Mouse (Mus musculus) stomach, embryonic 15.5 days (tissue): ENCODE data around the gene Tmbim4. TPM values are rescaled to one million over a fixed set of nuclear protein-coding genes. Genes with fewer than 3 reads are reported as not detected.
A peak's percentile ranks its signal among the peaks of the same experiment; 100 is the strongest.
"Not testable (repeated sequence)": the region's sequence is repeated elsewhere in the genome, so short reads cannot be mapped to it uniquely, and the experiment has no call there.

Experiments used
- ATAC-seq: fragments of 200-750 bp; cut with Nextera tagmentation; 2 replicates; pipeline ENCODE4 v1.8.0; 2017; ENCODE audit warnings: low read depth, moderate number of reproducible peaks, moderate TSS enrichment; ENCODE audit not compliant: insufficient read depth, low FRiP score
- H3K27ac ChIP-seq: fragments of 300-500 bp; sonication (generic); 2 replicates; pipeline ENCODE4 v1.5.1; 2015; ENCODE audit warnings: mild to moderate bottlenecking, inconsistent platforms
- H3K27me3 ChIP-seq: fragments of 300-500 bp; sonication (generic); replicated peaks from 2 replicates; pipeline ENCODE4 v1.6.1; 2015; ENCODE audit warnings: inconsistent platforms
- H3K36me3 ChIP-seq: fragments of 300-500 bp; sonication (generic); 2 replicates; pipeline ENCODE4 v1.6.1; 2015; ENCODE audit warnings: inconsistent platforms
- H3K4me1 ChIP-seq: fragments of 300-500 bp; sonication (generic); 2 replicates; pipeline ENCODE4 v1.6.1; 2015; ENCODE audit warnings: inconsistent platforms
- H3K4me2 ChIP-seq: fragments of 300-500 bp; sonication (generic); 2 replicates; pipeline ENCODE4 v1.6.1; 2015; ENCODE audit warnings: mild to moderate bottlenecking, inconsistent platforms
- H3K4me3 ChIP-seq: fragments of 300-500 bp; sonication (generic); replicated peaks from 2 replicates; pipeline ENCODE4 v1.5.1; 2015; ENCODE audit warnings: inconsistent platforms
- H3K9ac ChIP-seq: fragments of 300-500 bp; sonication (generic); 2 replicates; pipeline ENCODE4 v1.6.1; 2015; ENCODE audit warnings: inconsistent platforms
- H3K9me3 ChIP-seq: fragments of 300-500 bp; sonication (generic); 2 replicates; pipeline ENCODE4 v1.6.1; 2016; ENCODE audit warnings: inconsistent platforms
- WGBS: fragments of 180-500 bp; shearing (Covaris S2); methylation state at CpG from one replicate; pipeline ENCODE4 v1.1.7; 2015; 5-methylcytosine and 5-hydroxymethylcytosine counted together
- polyA plus RNA-seq: library from polyadenylated mRNA; unstranded; fragments of >200 nt; fragmentation: Nextera tagmentation; extraction: Ambion mirVana; gene quantifications from 2 replicates; pipeline ENCODE4 v1.2.1, GENCODE M21; 2015

Tmbim4 gene
- polyA plus RNA-seq, 1 experiment from 2014 or later = 133 TPM

DNA sequence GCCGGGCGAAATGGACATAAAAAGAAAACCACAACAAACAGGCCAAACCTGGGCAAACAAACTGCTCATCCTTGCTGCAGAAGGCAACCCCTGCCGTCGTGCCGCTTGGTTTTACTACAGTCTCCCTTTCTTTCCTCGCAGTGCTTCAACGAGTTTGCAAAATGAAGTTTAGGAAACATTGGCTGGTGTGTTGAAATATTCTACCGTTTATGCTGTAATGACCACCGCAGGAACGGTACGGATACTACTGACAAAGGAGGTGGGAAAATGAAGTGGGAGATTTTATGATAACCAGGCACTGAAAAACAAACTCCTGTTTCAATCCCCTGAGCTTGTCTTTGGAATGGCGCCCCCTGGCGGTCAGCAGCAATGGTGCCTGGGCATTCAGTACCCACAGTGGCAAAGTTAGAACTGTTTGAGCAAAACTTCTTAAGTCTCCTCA, 592 bp downstream of the Tmbim4 start, which contains the start of gene Irak3:
Gene Irak3 (minus strand): TSS at position 170 of the 442 bp plus-strand sequence.
- no peaks in the 10 kb centered on the region for H3K36me3 ChIP-seq
- 2% methylated on average over 13 of the region's 13 CpGs for WGBS
- H3K4me2 ChIP-seq = peak within 1 kb of the TSS; percentile 90
- H3K27me3 ChIP-seq = peaks cover 10% of the 10 kb centered on the region; the same call in 1 of the 2 replicates
- ATAC-seq = no peak
- no peaks in the 10 kb centered on the region for H3K9me3 ChIP-seq
- peaks cover 8% of the 10 kb centered on the region; the same call in 1 of the 2 replicates for H3K4me1 ChIP-seq
- H3K4me3 ChIP-seq = peak within 1 kb of the TSS; percentile 51
- H3K9ac ChIP-seq = peak within 1 kb of the TSS; percentile 23; the same call in 1 of the 2 replicates
- no peak within 1 kb of the TSS for H3K27ac ChIP-seq

DNA sequence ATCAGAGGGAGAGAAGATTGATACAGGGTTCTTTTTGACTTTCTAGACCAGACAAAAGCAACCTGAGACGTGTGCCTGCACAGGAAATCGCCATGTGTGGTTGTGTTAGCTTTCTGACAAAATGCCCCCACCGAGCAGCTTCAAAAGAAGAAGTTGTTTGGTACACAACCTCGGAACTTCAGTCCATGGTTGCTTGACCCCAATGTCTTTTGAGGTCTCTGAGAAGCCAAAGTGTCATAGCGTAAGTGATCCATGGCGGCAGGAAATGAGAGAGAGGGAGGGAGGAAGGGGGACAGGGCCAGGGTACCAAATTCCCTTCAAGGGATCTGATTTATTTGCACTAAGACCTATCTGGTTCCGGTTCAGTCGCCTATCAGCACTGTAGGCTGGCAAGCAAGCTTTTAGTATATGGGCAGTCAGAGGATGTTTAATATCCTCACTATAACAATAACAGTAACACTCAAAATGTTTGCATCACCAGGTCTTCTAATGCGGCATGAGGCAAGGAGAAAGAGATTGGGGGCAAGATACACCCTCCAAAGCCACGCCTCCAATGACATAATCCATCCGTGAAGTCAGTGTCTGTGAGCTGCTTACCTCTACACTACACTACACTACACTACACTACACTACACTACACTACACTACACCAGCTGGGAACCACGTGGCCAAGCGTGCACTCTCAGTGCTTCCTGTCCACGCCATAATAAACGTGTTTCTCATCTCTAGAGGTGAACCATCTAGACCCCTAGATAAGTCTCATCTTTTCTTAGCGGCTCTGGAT, 1.3 kb downstream of the Tmbim4 start:
- H3K27ac ChIP-seq = no peak overlapping the region
- H3K36me3 ChIP-seq = no peaks in the 10 kb centered on the region
- no peak overlapping the region for H3K9ac ChIP-seq
- H3K9me3 ChIP-seq = no peaks in the 10 kb centered on the region
- H3K27me3 ChIP-seq = peaks cover 10% of the 10 kb centered on the region; the same call in 1 of the 2 replicates
- no peak overlapping the region for H3K4me2 ChIP-seq
- peaks cover 8% of the 10 kb centered on the region; the same call in 1 of the 2 replicates for H3K4me1 ChIP-seq
- ATAC-seq = no peak
- 66% methylated on average over 16 of the region's 16 CpGs for WGBS
- H3K4me3 ChIP-seq = no peak overlapping the region

GRCm38 (mm10) chr10:120204591-120205210, 3.3 kb downstream of the Tmbim4 start:
- no peak overlapping the region for H3K4me3 ChIP-seq
- no peak for ATAC-seq
- no peaks in the 10 kb centered on the region for H3K36me3 ChIP-seq
- H3K27ac ChIP-seq = no peak overlapping the region
- WGBS = 80% methylated on average over 13 of the region's 13 CpGs
- no peaks in the 10 kb centered on the region for H3K9me3 ChIP-seq
- no peak overlapping the region for H3K9ac ChIP-seq
- H3K27me3 ChIP-seq = peaks cover 10% of the 10 kb centered on the region; the same call in 1 of the 2 replicates
- H3K4me2 ChIP-seq = no peak overlapping the region
- peaks cover 11% of the 10 kb centered on the region; the same call in 1 of the 2 replicates for H3K4me1 ChIP-seq

DNA sequence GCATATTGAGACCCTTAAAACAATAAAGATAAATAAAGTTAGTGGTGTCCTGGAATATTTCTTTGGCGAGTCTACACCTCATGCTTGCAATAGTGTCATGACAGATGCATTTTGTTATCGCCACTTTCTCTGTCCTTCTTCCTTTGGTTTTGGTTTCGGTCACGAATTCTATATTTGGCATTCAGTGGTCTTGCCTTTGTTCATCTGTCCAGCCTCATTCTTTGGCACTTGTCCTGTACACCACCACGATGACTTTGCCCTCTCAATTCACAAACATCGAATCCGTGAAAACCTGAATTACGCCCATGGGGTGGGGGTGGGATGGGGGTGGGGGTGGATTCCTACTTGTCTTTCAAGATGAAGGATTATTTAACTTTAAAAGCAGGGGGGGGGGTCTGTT, 6.6 kb downstream of the Tmbim4 start:
- no peak for ATAC-seq
- Histone ChIP-seq H3K4me1 (0 out of 2 replicates have a peak, but pooled peaks cover 3% of the 10 kb centered on the region), H3K27me3 (no peaks in the 10 kb centered on the region), H3K4me3 (no peak overlapping the region), H3K4me2 (no peak overlapping the region), H3K27ac (no peak overlapping the region), H3K36me3 (0 out of 2 replicates have a peak, but pooled peaks cover 2% of the 10 kb centered on the region), H3K9me3 (no peaks in the 10 kb centered on the region), H3K9ac (no peak overlapping the region)
- 80% methylated on average over 8 of the region's 8 CpGs for WGBS

DNA sequence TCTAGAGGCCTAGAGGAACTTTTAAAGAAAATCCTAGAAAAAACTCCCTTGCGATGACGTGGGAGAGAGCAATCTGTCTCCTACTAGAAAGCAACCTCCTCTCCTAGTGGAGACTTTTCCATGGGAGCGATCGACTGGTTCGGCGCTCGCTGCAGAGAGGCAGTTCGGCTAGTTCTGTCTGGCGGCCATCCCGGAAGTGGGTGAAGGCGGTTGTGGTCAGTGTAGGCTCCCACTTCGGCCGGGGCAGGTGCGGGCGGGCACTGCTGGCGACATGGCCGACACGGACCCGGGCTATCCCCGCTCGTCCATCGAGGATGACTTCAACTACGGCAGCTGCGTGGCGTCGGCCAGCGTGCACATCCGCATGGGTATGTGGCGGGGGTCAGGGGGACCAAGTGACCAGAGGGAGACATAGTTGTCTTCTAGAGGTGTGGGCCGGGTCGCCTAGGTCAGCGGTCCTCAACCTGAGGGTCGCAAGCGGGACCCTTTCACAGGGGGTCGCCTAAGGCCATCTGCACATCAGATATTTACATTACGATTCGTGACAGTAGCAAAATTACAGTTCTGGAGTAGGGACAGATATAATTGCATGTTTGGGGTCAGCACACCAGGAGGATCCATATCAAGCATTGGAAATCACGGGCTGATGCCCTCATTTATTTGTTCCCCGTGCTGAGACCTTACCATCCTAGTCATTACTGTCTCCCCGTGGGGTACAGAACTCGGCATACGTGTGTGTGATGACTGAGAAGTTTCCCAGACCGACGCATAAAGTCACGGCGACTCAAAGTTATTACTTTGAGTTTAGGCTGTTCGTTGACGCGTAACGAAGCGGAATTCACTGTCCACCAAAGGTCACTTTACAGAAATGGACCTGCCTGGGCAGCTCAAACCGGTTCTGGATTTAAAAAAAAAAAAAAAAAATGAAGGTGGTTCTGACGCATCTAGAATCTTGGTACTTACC, 7.5 kb downstream of the Tmbim4 start:
- peak; percentile 77; the same call in 1 of the 2 replicates for ATAC-seq

DNA sequence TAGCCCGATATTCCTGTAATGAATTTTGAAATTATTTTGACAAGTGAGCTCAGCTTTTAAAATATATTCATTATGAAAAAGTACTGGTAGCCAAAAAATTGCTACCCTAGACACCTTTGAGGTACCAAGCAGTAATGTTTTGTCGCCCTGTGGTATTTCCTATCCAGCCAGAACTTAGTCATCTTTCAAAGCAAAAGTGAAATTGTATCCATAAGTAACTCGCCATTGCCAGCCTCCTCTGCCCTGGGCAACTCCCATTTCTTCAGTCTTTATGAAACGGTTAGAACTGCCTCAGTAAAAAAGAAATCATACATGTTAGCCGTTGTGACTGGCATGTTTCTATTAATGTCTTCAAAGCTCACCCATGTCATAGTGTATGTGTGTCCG, 8.1 kb downstream of the Tmbim4 start:
- no peaks in the 10 kb centered on the region for H3K27me3 ChIP-seq
- no peak overlapping the region for H3K27ac ChIP-seq
- 60% methylated on average over 6 of the region's 6 CpGs for WGBS
- 0 out of 2 replicates have a peak, but pooled peaks cover 2% of the 10 kb centered on the region for H3K36me3 ChIP-seq
- H3K9me3 ChIP-seq = no peaks in the 10 kb centered on the region
- no peak for ATAC-seq
- peak overlapping the region; percentile 64 for H3K4me2 ChIP-seq
- H3K9ac ChIP-seq = no peak overlapping the region
- H3K4me1 ChIP-seq = 0 out of 2 replicates have a peak, but pooled peaks cover 3% of the 10 kb centered on the region
- peak overlapping the region; percentile 90 for H3K4me3 ChIP-seq

More for the DNA sequence above, 7.5 kb downstream of the Tmbim4 start:
- Histone ChIP-seq H3K4me3 (peak overlapping the region; percentile 90), H3K27ac (no peak overlapping the region), H3K36me3 (0 out of 2 replicates have a peak, but pooled peaks cover 2% of the 10 kb centered on the region), H3K9ac (peak overlapping the region; percentile 78), H3K4me2 (peak overlapping the region; percentile 64), H3K27me3 (no peaks in the 10 kb centered on the region), H3K9me3 (no peaks in the 10 kb centered on the region), H3K4me1 (0 out of 2 replicates have a peak, but pooled peaks cover 3% of the 10 kb centered on the region)
- WGBS = 3% methylated on average over 53 of the region's 53 CpGs

- H3K4me1 ChIP-seq = 0 out of 2 replicates have a peak, but pooled peaks cover 3% of the 10 kb centered on the region
- H3K4me3 ChIP-seq = peak overlapping the region; percentile 90
- ATAC-seq = no peak
- no peak overlapping the region for H3K27ac ChIP-seq
- peak overlapping the region; percentile 64 for H3K4me2 ChIP-seq
- 0 out of 2 replicates have a peak, but pooled peaks cover 2% of the 10 kb centered on the region for H3K36me3 ChIP-seq
- WGBS = 72% methylated on average over 3 of the region's 3 CpGs
- no peaks in the 10 kb centered on the region for H3K9me3 ChIP-seq
- H3K9ac ChIP-seq = no peak overlapping the region
- H3K27me3 ChIP-seq = no peaks in the 10 kb centered on the region
Measured at GRCm38 (mm10) chr10:120210096-120210495, 8.7 kb downstream of the Tmbim4 start.

GRCm38 (mm10) chr10:120217099-120217498, 15.7 kb downstream of the Tmbim4 start:
- H3K36me3 ChIP-seq, H3K9ac ChIP-seq, ATAC-seq, H3K9me3 ChIP-seq, H3K4me2 ChIP-seq, H3K4me3 ChIP-seq, H3K4me1 ChIP-seq, H3K27me3 ChIP-seq, H3K27ac ChIP-seq: not testable (repeated sequence)
- 86% methylated on average over 1 of the region's 1 CpGs for WGBS

GRCm38 (mm10) chr10:120218996-120219395, 17.6 kb downstream of the Tmbim4 start:
- 88% methylated on average over 10 of the region's 10 CpGs for WGBS
- Histone ChIP-seq H3K27me3 (no peaks in the 10 kb centered on the region), H3K27ac (no peak overlapping the region), H3K9me3 (no peaks in the 10 kb centered on the region), H3K9ac (no peak overlapping the region), H3K4me1 (no peaks in the 10 kb centered on the region), H3K4me2 (no peak overlapping the region), H3K4me3 (no peak overlapping the region), H3K36me3 (peaks cover 7% of the 10 kb centered on the region; the same call in 1 of the 2 replicates)
- ATAC-seq = no peak

DNA sequence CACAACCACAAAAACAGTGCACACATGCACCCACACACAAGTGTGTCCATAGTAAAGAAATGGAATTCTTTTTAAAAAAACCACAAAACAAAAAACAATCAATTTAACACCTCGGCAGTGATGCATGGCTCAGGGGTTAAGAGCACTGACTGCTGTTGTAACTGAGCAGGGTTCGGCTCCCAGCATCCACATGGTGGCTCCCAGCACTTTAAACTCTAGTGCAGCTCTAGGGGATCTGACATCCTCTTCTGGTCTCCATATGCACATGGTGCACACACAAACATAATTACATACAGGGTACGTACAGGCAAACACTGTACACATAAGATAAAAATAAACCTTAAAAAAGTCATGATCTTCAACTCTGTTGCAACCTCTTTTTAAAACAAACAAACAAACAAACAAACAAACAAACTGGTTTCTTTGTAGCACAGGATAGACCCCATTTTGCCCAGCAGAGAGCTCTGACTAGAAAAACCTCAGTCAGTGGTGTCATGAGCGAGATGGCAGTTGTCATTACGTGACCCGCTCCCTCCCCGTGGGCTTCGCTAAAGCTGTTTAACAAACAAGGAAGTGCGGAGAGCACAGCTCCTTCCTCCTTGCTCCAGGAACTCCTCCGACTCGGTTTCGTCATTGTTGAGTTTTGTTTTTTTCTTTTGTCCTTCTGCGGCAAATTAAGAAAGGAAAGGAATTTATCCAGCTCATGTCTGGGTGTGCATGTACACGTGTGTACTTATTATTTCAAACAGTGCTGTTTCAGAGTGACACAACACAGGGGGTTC, 18.4 kb downstream of the Tmbim4 start:
- no peak for ATAC-seq
- no peak overlapping the region for H3K27ac ChIP-seq
- no peaks in the 10 kb centered on the region for H3K4me1 ChIP-seq
- H3K9ac ChIP-seq = no peak overlapping the region
- H3K27me3 ChIP-seq = no peaks in the 10 kb centered on the region
- 75% methylated on average over 14 of the region's 14 CpGs for WGBS
- H3K4me2 ChIP-seq = no peak overlapping the region
- no peak overlapping the region for H3K4me3 ChIP-seq
- peaks cover 7% of the 10 kb centered on the region; the same call in 1 of the 2 replicates for H3K36me3 ChIP-seq
- no peaks in the 10 kb centered on the region for H3K9me3 ChIP-seq
